Mouse (Mus musculus) retina, embryonic 14.5 days (tissue): ENCODE data around the gene 1300017J02Rik.
A peak's percentile ranks its signal among the peaks of the same experiment; 100 is the strongest.

Source experiments
- DNase-seq: peaks from one replicate; pipeline ENCODE4 v3.0.0-alpha.2; 2015; ENCODE audit warnings: low spot score

The 1300017J02Rik gene

DNA sequence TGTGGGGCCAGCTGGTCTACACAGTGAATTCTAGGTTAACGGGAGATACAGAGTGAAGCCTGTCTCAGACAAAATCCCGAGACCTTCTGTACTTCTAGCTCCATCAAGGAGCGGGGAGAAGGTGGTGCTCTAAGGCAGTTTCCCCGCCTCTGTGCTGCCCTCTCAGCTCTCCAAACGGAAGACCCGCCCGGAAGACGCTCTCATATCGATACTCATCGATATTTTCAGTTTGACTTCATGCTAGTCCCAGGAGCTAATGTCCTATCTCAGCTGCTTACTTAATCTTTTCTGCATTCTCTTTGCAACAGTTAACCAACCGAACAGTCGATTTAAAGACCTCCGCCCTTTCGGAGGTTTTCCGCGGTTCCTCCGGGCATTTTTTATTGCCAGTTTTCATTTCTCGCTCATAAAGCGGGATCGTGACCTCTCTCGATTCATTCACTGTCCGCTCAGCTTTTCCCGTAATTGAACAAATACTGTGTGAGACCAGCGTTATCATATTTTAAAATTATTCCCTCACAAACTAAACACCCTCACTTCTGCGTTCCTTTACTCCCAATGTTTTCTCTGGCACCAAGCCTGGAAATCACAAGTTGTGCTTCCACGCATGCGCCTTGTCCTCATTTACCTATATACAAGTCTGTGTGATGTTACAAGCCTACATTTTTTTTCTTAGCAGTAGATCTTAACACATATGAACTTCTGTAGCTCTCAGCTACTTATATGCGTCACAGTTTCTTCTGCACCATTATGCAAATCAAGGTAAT lies 92.0 kb downstream of the 1300017J02Rik start:
- DNase-seq: no peak

DNA sequence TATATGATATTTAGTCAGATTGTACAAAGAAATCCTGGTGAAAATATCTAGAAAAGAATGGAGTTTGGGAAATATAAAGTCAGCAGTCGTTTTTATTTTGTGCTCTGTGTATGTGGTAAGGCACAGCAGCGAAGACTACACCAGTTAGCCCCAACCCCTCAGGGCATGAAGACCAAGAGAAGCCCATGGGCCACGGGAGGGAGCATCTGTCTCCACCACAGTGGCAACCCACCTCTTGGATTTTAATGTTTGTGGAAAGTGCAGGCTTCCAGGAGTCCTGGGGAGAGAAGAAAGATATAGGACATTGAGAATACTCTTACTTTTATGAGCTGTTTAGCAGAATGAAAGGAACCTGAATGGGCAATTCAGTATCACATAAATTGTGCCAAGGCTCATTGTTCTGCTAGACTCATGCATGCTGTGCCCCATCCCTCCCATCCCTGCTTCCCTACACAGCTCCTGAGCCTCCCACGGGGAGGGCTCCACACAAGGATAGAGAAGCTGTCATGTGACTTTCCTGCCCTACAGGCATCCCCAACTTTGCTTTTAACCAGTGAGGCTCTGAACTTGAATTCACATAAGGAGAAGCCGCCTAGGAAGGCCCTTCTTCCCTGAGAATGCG lies 96.0 kb downstream of the 1300017J02Rik start:
- DNase-seq: no peak

DNA sequence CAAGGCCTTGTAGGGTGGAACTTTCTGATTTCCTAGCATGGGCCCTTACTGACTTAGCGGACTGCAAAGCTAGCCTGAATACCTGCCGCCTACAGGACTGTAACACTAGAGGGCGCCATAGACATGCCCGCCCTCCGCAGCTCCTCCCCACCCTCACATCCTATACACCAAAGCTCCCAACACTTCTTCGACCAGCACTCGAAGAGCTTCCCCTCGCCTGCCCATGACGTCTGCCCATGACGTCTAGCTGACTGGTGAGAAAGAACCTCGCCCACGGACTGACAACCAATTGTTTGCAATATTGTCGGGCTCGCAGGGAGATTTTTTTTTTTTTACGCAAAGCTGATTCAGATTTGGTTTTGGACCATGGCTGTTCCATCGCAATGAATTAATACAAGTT lies 97.0 kb downstream of the 1300017J02Rik start:
- DNase-seq: peak; percentile 89

DNA sequence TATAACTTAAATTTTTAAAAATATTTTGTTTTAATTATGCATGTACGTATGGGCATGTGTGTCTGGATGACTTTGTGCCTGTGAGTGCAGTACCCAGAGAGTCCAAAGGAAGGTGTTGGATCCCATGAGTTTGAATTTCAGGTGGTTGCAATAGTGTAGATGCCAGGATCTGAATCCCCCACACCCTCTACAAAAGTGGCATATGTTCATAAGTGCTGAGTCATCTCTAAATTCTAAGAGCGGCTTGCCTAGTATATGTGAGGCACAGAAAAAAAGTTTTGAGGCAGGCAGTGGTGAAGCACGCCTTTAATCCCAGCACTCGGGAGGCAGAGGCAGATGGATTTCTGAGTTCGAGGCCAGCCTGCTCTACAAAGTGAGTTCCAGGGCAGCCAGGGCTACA lies 99.1 kb downstream of the 1300017J02Rik start:
- DNase-seq: no peak

DNA sequence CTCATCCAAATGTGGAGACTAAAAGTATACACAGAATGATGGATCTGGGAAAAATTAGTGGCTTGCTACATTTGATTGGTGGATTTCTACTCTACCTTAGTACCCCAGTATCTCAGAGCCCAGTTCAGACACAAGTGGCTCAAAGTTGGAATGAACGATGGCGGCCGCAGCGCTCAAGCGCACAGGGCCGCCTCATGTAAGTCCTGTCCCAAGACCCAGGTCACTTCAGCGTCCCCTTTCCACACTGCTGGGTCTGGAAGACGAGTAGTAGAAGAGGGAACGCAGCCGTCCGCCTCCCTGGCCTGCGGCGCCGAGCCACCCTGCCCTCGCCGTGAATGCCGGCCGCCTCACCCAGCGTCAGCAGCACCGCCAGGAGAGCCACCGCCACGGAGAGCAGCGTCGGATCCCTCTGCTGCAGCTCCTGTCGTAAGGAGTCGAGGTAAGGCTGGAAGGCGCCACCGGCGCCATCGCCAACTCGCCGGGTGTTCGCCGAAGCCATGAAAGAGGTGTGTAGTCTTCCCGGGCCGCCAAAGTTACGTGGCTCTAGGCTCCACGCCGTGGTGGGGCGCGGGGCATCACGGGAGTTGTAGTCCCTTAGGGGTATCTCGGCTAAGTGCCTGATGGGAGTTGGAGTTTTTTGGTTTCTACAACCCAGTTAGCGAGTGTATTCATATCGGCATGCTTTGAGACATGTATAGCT lies 103.2 kb downstream of the 1300017J02Rik start, which contains the start of gene Srprb:
Gene Srprb (minus strand): TSS at position 577 of the 700 bp plus-strand sequence.
- DNase-seq: peak; percentile 94
